In the genomic region with DNA sequence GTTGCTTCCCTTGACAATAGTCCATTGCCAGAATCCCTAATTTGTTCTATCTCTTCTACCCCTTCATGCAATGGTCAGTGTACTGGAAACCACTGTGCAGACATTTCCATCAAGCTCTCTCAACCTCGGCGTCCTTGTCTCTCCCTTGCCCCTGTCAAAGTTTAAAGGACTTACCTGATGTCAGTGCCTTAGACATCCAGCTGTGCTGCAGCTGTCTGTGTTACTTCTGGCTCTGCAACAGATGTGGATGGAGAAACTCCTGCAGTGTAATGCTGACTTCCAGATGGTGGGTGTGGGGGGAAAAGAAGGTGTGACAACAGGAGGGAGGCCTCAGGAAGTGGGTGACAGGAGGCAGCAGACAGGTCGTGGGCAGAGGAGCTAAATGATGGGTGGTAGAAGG, we compare ENCODE assay signal across 16 mouse cellular contexts.
"Had no signal": no experiment of that assay in that cellular context is flagged by ENCODE, and none has a peak within 500 bp of the region (broad histone marks: within the 10 kb centered on the region; RNA-seq: fewer than 3 reads in every experiment).

No protein-coding gene starts in this region.

- H3K9ac ChIP-seq: limb, embryonic 13.5 days; liver, embryonic 13.5 days; lung, embryonic 14.5 days; midbrain, embryonic 12.5 days had no signal

- H3K27me3 ChIP-seq: limb, embryonic 13.5 days; liver, embryonic 13.5 days; midbrain, embryonic 12.5 days had no signal

- H3K36me3 ChIP-seq: limb, embryonic 13.5 days had no signal

- ATAC-seq: inflammation-experienced regulatory T-cells, adult 6 months; intestine, embryonic 16.5 days; lung, postnatal 0 days had no signal

- H3K4me3 ChIP-seq: left cerebral cortex, adult 2 months; limb, embryonic 13.5 days; liver, embryonic 13.5 days; midbrain, embryonic 12.5 days had no signal

- DNase-seq: kidney, adult 2 months; kidney, postnatal 10 days; kidney, postnatal 36 days; layer of hippocampus, postnatal 36 days; liver; liver, embryonic 13.5 days; lung, embryonic 14.5 days; thymus, adult 18-20 months; thymus, postnatal 36 days had no signal

- H3K4me1 ChIP-seq: midbrain, embryonic 12.5 days had no signal

- H3K27ac ChIP-seq: left cerebral cortex, adult 2 months; limb, embryonic 13.5 days; liver, embryonic 13.5 days; macrophage; midbrain, embryonic 12.5 days had no signal

- H3K9me3 ChIP-seq: limb, embryonic 13.5 days; liver, embryonic 13.5 days; midbrain, embryonic 12.5 days had no signal

- H3K4me2 ChIP-seq: limb, embryonic 13.5 days; liver, embryonic 13.5 days; lung, embryonic 14.5 days; midbrain, embryonic 12.5 days had no signal
